Mouse (Mus musculus) small intestine, adult 2 months (tissue): ENCODE measurements around the gene Gm36176.

Source experiments
- CTCF ChIP-seq: fragments of 200-500 bp; IDR thresholded peaks from 2 replicates; pipeline ENCODE4 v1.5.1; 2012; ENCODE audit warnings: low read depth, mild to moderate bottlenecking, control low read depth, inconsistent platforms, low read length, moderate library complexity, mixed read lengths; ENCODE audit not compliant: insufficient replicate concordance, insufficient read length; ENCODE audit errors: extremely low read depth
- POLR2A ChIP-seq: fragments of 200-500 bp; IDR thresholded peaks from 2 replicates; pipeline ENCODE4 v1.6.1; 2012; ENCODE audit warnings: low read depth, mild to moderate bottlenecking, control low read depth, inconsistent platforms, low read length, moderate library complexity

DNA sequence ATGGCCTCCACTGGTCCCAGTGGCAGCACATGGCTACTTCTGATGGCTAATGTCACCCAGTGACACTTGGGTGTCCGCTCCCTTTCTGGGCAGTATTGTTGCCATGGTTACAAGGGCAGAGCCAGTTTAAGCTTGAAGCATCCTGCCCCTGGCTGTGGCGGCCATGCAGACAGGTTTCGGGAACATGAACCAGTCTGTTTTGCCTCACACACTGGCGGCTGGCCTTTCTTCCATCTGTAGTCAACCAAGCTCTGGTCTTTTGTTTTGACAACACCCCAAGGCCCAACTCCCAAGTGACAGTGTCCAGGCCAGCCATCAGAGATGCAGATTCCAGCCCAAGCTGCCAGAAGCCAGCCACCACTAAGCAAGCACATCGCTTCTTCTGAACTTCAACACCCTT is 49.0 kb downstream of the Gm36176 start:
- TF ChIP-seq CTCF = no peak
- TF ChIP-seq POLR2A = no peak
